Mouse (Mus musculus) stomach, embryonic 15.5 days (tissue): ENCODE measurements at regions not wholly inside any gene's neighbourhood (a gene's known extent, or its start where the extent isn't known, plus 50 kb on each side); places are given as distances from the start of the nearest gene placed in this dataset.

Experiments used
- ATAC-seq: fragments of 200-750 bp; cut with Nextera tagmentation; 2 replicates; pipeline ENCODE4 v1.8.0; 2017; ENCODE audit warnings: low read depth, moderate number of reproducible peaks, moderate TSS enrichment; ENCODE audit not compliant: insufficient read depth, low FRiP score
- H3K27ac ChIP-seq: fragments of 300-500 bp; sonication (generic); 2 replicates; pipeline ENCODE4 v1.5.1; 2015; ENCODE audit warnings: mild to moderate bottlenecking, inconsistent platforms
- H3K27me3 ChIP-seq: fragments of 300-500 bp; sonication (generic); replicated peaks from 2 replicates; pipeline ENCODE4 v1.6.1; 2015; ENCODE audit warnings: inconsistent platforms
- H3K36me3 ChIP-seq: fragments of 300-500 bp; sonication (generic); 2 replicates; pipeline ENCODE4 v1.6.1; 2015; ENCODE audit warnings: inconsistent platforms
- H3K4me1 ChIP-seq: fragments of 300-500 bp; sonication (generic); 2 replicates; pipeline ENCODE4 v1.6.1; 2015; ENCODE audit warnings: inconsistent platforms
- H3K4me2 ChIP-seq: fragments of 300-500 bp; sonication (generic); 2 replicates; pipeline ENCODE4 v1.6.1; 2015; ENCODE audit warnings: mild to moderate bottlenecking, inconsistent platforms
- H3K4me3 ChIP-seq: fragments of 300-500 bp; sonication (generic); replicated peaks from 2 replicates; pipeline ENCODE4 v1.5.1; 2015; ENCODE audit warnings: inconsistent platforms
- H3K9ac ChIP-seq: fragments of 300-500 bp; sonication (generic); 2 replicates; pipeline ENCODE4 v1.6.1; 2015; ENCODE audit warnings: inconsistent platforms
- H3K9me3 ChIP-seq: fragments of 300-500 bp; sonication (generic); 2 replicates; pipeline ENCODE4 v1.6.1; 2016; ENCODE audit warnings: inconsistent platforms
- WGBS: fragments of 180-500 bp; shearing (Covaris S2); methylation state at CpG from one replicate; pipeline ENCODE4 v1.1.7; 2015; 5-methylcytosine and 5-hydroxymethylcytosine counted together

DNA sequence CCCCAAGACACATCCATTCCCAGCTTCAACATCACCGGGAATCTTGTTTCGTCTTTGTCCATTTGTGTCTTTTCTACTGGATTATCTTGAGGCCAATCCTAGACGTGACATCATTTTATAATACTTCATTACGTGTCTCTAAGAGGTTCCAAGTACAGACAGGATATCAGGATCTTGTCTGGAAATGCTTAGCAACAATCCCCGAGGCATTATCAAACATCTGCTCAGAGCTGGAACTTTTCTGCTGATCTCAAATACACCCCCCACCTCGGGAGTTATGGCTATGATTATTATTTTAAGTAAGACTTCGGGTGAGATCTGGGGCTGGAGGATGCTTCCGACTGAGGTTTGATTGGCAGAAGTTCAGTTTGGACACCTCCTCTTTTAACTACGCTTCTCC, 69.9 kb upstream of the Sulf2 start:
- Histone ChIP-seq H3K9ac (no peak overlapping the region), H3K4me1 (0 out of 2 replicates have a peak, but pooled peaks cover 6% of the 10 kb centered on the region), H3K9me3 (no peaks in the 10 kb centered on the region), H3K27me3 (no peaks in the 10 kb centered on the region), H3K27ac (no peak overlapping the region), H3K4me2 (no peak overlapping the region), H3K4me3 (no peak overlapping the region), H3K36me3 (no peaks in the 10 kb centered on the region)
- WGBS, result 78% methylated on average over 9 of the region's 9 CpGs
- ATAC-seq, result no peak

DNA sequence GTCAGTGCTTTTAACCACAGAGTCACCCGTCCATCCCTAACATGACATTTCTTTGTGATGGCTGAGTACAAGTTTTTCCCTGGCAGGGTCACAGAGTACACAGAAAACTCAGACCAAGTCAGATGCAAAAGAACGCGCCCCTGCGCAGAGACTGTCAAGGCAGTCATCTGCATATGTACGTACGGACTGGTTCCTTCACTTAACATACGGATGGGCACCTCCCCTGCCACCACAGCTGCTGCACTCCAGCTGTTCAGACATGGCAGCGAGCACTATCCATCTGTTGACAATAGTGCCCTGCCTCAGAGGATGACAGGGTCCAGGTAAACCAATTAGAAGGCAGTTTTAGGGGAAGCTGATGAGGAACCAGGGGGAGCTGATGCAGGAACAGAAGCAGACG, 63.3 kb upstream of the Sulf2 start:
- H3K27me3 ChIP-seq, result no peaks in the 10 kb centered on the region
- H3K4me3 ChIP-seq, result no peak overlapping the region
- no peaks in the 10 kb centered on the region for H3K4me1 ChIP-seq
- H3K9me3 ChIP-seq, result no peaks in the 10 kb centered on the region
- no peak for ATAC-seq
- no peak overlapping the region for H3K9ac ChIP-seq
- H3K4me2 ChIP-seq, result no peak overlapping the region
- H3K27ac ChIP-seq, result no peak overlapping the region
- H3K36me3 ChIP-seq, result no peaks in the 10 kb centered on the region
- 73% methylated on average over 9 of the region's 9 CpGs for WGBS

DNA sequence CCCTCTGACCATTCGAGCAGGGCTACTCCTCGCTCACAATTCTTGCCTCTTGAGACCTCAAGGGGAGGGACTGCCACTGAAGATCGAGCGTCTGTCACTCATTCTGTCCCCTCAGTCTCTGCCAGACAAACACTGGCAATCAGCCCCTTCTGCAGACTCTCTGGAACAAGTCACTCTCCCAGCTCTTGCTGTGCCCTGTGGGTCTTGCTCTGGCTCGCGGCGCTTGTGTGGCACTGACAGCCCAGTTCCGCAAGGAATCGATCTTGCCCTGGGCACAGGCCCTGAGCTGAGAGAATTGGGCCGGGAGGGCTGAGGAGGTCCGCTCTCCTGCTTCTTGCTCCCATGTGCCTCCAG, 61.0 kb upstream of the Sulf2 start:
- Histone ChIP-seq H3K9me3 (no peaks in the 10 kb centered on the region), H3K4me2 (no peak overlapping the region), H3K9ac (no peak overlapping the region), H3K4me1 (no peaks in the 10 kb centered on the region), H3K27ac (no peak overlapping the region), H3K27me3 (no peaks in the 10 kb centered on the region), H3K36me3 (no peaks in the 10 kb centered on the region), H3K4me3 (no peak overlapping the region)
- WGBS, result 87% methylated on average over 11 of the region's 11 CpGs
- no peak for ATAC-seq

DNA sequence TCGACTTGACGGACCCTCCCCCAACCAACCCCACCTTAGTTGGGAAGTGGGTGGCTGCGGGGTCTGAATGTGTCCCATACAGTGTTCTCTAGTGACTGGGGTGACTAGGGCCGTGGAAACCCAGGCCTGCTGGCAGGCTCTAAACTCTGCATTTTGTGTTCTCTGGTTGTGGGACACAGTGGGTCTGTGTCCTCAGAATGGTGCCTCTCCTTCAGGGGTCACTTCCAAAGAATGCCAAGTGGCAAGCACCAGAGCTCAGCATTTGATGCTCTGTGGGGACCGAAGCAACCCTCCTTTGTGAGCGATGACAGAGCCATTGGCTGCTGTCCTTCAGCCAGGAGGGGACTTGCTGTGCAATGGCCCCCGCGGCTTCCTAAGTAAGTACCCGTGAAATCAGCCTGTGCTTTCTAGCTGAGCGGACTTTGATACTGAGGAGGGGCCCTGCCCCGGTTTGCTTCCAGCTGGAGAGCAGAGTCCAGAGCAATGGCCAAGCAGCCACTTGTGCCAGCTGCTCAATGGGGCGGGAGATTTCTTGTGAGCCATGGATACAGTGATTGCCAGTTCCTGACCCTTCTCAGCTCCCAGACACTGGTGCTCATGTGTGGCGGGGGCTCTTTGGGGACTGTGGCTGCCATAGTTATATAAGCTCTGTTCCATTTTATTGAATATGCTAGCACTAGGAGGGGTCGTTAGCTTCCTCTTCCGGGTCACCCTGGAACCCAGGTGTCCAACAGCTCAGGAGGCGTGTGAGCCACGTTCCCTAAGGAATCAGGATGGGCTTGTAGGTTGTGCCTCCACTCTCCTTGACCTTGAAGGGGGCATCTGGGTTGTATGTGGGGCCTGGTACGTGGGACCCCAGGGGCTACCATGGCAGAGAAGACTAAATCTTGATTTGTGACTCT, 60.4 kb upstream of the Sulf2 start:
- H3K36me3 ChIP-seq, result no peaks in the 10 kb centered on the region
- H3K27ac ChIP-seq, result no peak overlapping the region
- no peaks in the 10 kb centered on the region for H3K9me3 ChIP-seq
- H3K27me3 ChIP-seq, result no peaks in the 10 kb centered on the region
- 73% methylated on average over 18 of the region's 18 CpGs for WGBS
- H3K4me1 ChIP-seq, result no peaks in the 10 kb centered on the region
- no peak overlapping the region for H3K4me3 ChIP-seq
- 0 out of 2 replicates have a peak overlapping the region, but pooled peaks have one; percentile 10 for H3K4me2 ChIP-seq
- H3K9ac ChIP-seq, result no peak overlapping the region
- ATAC-seq, result peak; percentile 67; the same call in 1 of the 2 replicates

DNA sequence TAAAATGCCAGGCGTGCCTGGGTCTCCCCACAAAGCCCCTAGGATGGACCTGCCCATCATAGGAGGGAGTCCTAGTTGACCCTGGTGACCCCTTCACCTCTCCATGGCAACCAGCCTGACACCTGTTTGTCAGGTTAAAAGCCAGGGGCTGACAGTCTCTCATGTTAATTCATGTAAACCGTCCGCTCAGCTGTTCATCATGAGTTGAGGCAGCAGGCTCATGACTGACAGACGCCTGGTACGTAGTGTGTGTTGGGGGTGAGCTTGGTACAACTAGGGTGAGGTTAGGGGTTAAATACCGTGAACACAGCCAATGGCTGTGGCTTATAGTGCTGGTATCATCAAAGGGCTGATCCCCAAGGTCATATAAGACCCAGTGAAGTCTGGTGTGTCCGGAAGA, 59.7 kb upstream of the Sulf2 start:
- no peaks in the 10 kb centered on the region for H3K9me3 ChIP-seq
- H3K4me2 ChIP-seq, result no peak overlapping the region
- H3K4me3 ChIP-seq, result no peak overlapping the region
- no peaks in the 10 kb centered on the region for H3K4me1 ChIP-seq
- no peak overlapping the region for H3K27ac ChIP-seq
- H3K9ac ChIP-seq, result no peak overlapping the region
- 72% methylated on average over 7 of the region's 7 CpGs for whole genome bisulfite sequencing
- H3K27me3 ChIP-seq, result no peaks in the 10 kb centered on the region
- ATAC-seq, result 0 out of 2 replicates have a peak, but pooled peaks have one; percentile 3
- no peaks in the 10 kb centered on the region for H3K36me3 ChIP-seq

DNA sequence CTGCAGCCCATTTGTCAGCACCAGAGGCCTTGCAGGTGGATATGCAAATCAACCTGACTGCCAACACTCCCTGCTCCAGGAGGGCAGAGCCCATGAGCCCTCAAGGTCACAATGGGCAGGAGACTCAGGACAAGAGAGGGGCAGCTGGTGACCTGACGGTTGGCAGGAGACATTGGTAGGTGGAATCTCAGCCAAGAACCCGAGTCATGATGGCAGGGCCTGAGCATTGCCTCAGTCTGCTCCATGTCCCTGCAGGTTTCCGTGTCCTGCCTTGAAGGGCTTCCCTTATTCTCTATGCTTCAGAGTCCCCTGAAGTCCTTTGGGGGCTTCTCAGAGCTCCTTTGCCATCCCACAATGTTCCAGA, 51.7 kb upstream of the Sulf2 start:
- Histone ChIP-seq H3K27ac (no peak overlapping the region), H3K27me3 (no peaks in the 10 kb centered on the region), H3K4me2 (no peak overlapping the region), H3K9ac (no peak overlapping the region), H3K4me3 (no peak overlapping the region), H3K4me1 (no peaks in the 10 kb centered on the region), H3K36me3 (no peaks in the 10 kb centered on the region), H3K9me3 (no peaks in the 10 kb centered on the region)
- WGBS, result 79% methylated on average over 3 of the region's 3 CpGs
- no peak for ATAC-seq

DNA sequence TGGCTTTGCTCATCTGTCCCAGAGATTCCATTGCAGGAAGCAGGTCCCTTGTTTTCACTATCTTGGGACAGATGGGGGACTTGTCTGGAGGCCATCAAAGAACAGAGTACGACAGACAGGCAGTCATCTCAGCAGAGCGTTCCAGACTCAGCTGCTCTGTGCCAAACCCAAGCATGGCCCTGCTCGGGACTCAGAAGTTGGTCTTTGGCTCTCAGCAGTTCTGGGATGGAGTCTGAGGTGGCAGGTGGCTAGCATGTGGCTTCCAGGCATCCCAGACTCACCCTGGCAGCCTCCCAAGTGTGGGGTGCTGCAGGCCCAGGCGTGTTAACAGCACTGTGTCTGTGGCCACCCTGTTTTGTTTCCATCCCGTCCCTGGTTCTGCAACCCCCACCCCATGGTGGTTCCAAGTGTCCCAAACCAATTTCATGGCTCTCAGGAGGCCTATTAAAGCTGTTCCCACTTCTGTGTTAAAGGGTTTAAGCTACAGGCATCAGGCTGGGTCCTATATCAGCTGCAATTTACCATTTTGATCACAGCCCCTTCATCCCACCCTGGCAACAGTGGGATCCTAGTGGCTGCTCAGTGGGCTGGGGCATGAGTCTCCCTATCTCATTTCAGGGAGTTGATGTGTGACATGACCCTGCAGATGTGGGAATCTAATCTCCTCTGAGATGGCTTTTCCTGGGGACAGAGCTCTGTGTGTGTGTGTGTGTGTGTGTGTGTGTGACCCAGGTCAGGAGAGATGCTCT, 51.1 kb upstream of the Sulf2 start:
- ATAC-seq, result no peak
- H3K9ac ChIP-seq, result no peak overlapping the region
- H3K9me3 ChIP-seq, result no peaks in the 10 kb centered on the region
- no peak overlapping the region for H3K27ac ChIP-seq
- H3K4me3 ChIP-seq, result no peak overlapping the region
- no peaks in the 10 kb centered on the region for H3K27me3 ChIP-seq
- no peaks in the 10 kb centered on the region for H3K4me1 ChIP-seq
- 63% methylated on average over 5 of the region's 5 CpGs for WGBS
- no peak overlapping the region for H3K4me2 ChIP-seq
- H3K36me3 ChIP-seq, result no peaks in the 10 kb centered on the region
